Mouse (Mus musculus) midbrain, postnatal 0 days (tissue): ENCODE measurements around the gene Hoxa13. TPM values are rescaled to one million over a fixed set of nuclear protein-coding genes. Genes with fewer than 3 reads are reported as not detected.

Experiments
- ATAC-seq: fragments of 200-750 bp; cut with Nextera tagmentation; 2 replicates; pipeline ENCODE4 v1.8.0; 2017; ENCODE audit warnings: moderate number of reproducible peaks, mild to moderate bottlenecking, moderate TSS enrichment, moderate library complexity; ENCODE audit not compliant: low FRiP score
- DNase-seq: peaks from one replicate; pipeline ENCODE4 v3.0.0-alpha.2; 2015; ENCODE audit warnings: low spot score
- H3K27ac ChIP-seq: fragments of 300-500 bp; sonication (generic); 2 replicates; pipeline ENCODE4 v1.5.1; 2014; ENCODE audit warnings: low read depth, mild to moderate bottlenecking, low read length, mixed read lengths
- H3K27me3 ChIP-seq: fragments of 300-500 bp; sonication (generic); 2 replicates; pipeline ENCODE4 v1.6.1; 2014; ENCODE audit warnings: low read length, control low read depth, mixed read lengths; ENCODE audit not compliant: insufficient read depth
- H3K36me3 ChIP-seq: fragments of 300-500 bp; sonication (generic); 2 replicates; pipeline ENCODE4 v1.6.1; 2014; ENCODE audit warnings: low read length, control low read depth, mixed read lengths; ENCODE audit not compliant: insufficient read depth
- H3K4me1 ChIP-seq: fragments of 300-500 bp; sonication (generic); 2 replicates; pipeline ENCODE4 v1.6.1; 2014; ENCODE audit warnings: mild to moderate bottlenecking, control low read depth, antibody characterized with exemption, low read length, mixed read lengths; ENCODE audit not compliant: insufficient read depth
- H3K4me2 ChIP-seq: fragments of 300-500 bp; sonication (generic); 2 replicates; pipeline ENCODE4 v1.6.1; 2014; ENCODE audit warnings: low read depth, mild to moderate bottlenecking, low read length, mixed read lengths; ENCODE audit not compliant: poor library complexity, severe bottlenecking
- H3K4me3 ChIP-seq: fragments of 300-500 bp; sonication (generic); 2 replicates; pipeline ENCODE4 v1.5.1; 2014; ENCODE audit warnings: low read depth, mild to moderate bottlenecking, low read length, moderate library complexity
- H3K9ac ChIP-seq: fragments of 300-500 bp; sonication (generic); replicated peaks from 2 replicates; pipeline ENCODE4 v1.6.1; 2014; ENCODE audit warnings: mild to moderate bottlenecking, low read length, moderate library complexity, mixed read lengths; ENCODE audit not compliant: poor library complexity, severe bottlenecking
- H3K9me3 ChIP-seq: fragments of 300-500 bp; sonication (generic); 2 replicates; pipeline ENCODE4 v1.6.1; 2016; ENCODE audit warnings: low read length, control low read depth
- CTCF ChIP-seq: IDR thresholded peaks from 2 replicates; pipeline ENCODE4 v1.5.1; 2016; ENCODE audit warnings: antibody characterized with exemption, mild to moderate bottlenecking
- WGBS: fragments of 180-500 bp; shearing (Covaris S2); extraction: QIAGEN DNeasy Blood & Tissue Kit; methylation state at CpG from one replicate; pipeline ENCODE4 v1.1.7; 2014; 5-methylcytosine and 5-hydroxymethylcytosine counted together
- polyA plus RNA-seq: library from polyadenylated mRNA; unstranded; fragments of >200 nt; fragmentation: Nextera tagmentation; extraction: Ambion mirVana; gene quantifications from 2 replicates; pipeline ENCODE4 v1.2.1, GENCODE M21; 2015
- total RNA-seq: library from RNA; depleted of rRNA; stranded (reverse); fragments of >200 nt; gene quantifications from 2 replicates; pipeline ENCODE4 v1.2.3, GENCODE M21; 2014

Hoxa13 gene
- total and polyA plus RNA-seq, 2 experiments from 2014 or later, result not detected

GRCm38 (mm10) chr6:52232568-52232965, 28.1 kb downstream of the Hoxa13 start:
- H3K27ac ChIP-seq, result no peak overlapping the region
- peaks cover 93% of the 10 kb centered on the region for H3K27me3 ChIP-seq
- H3K4me1 ChIP-seq, result no peaks in the 10 kb centered on the region
- DNase-seq, result no peak
- H3K4me2 ChIP-seq, result no peak overlapping the region
- no peaks in the 10 kb centered on the region for H3K36me3 ChIP-seq
- H3K4me3 ChIP-seq, result no peak overlapping the region
- no peaks in the 10 kb centered on the region for H3K9me3 ChIP-seq
- TF ChIP-seq CTCF, result no peak
- no peak overlapping the region for H3K9ac ChIP-seq
- no peak for ATAC-seq
- 2% methylated on average over 18 of the region's 18 CpGs for WGBS

GRCm38 (mm10) chr6:52231885-52232567, 28.7 kb downstream of the Hoxa13 start:
- DNase-seq (no peak), ATAC-seq (no peak)
- Histone ChIP-seq H3K27ac (no peak overlapping the region), H3K27me3 (peaks cover 93% of the 10 kb centered on the region), H3K4me3 (no peak overlapping the region), H3K36me3 (no peaks in the 10 kb centered on the region), H3K9ac (no peak overlapping the region), H3K4me2 (no peak overlapping the region), H3K9me3 (no peaks in the 10 kb centered on the region), H3K4me1 (no peaks in the 10 kb centered on the region)
- TF ChIP-seq CTCF, result no peak
- WGBS, result 2% methylated on average over 18 of the region's 18 CpGs

- Histone ChIP-seq H3K9ac (no peak within 1 kb of the TSS), H3K9me3 (no peaks in the 10 kb centered on the region), H3K36me3 (no peaks in the 10 kb centered on the region), H3K4me2 (no peak within 1 kb of the TSS), H3K4me3 (no peak within 1 kb of the TSS), H3K27me3 (peaks cover 90% of the 10 kb centered on the region), H3K4me1 (no peaks in the 10 kb centered on the region), H3K27ac (no peak within 1 kb of the TSS)
- DNase-seq (no peak), ATAC-seq (no peak)
- TF ChIP-seq CTCF, result no peak
- whole genome bisulfite sequencing, result under 1% methylated on average over 24 of the region's 36 CpGs
Measured at GRCm38 (mm10) chr6:52230516-52231165, 30.0 kb downstream of the Hoxa13 start, which contains the start of gene Hoxa9. Gene Hoxa9, minus strand, starts transcription at chr6:52231089.

GRCm38 (mm10) chr6:52229558-52230416, 30.9 kb downstream of the Hoxa13 start:
- TF ChIP-seq CTCF, result no peak
- H3K4me1 ChIP-seq, result no peaks in the 10 kb centered on the region
- H3K4me2 ChIP-seq, result no peak overlapping the region
- ATAC-seq (no peak), DNase-seq (no peak)
- H3K27ac ChIP-seq, result no peak overlapping the region
- H3K36me3 ChIP-seq, result no peaks in the 10 kb centered on the region
- peaks cover 90% of the 10 kb centered on the region for H3K27me3 ChIP-seq
- no peak overlapping the region for H3K9ac ChIP-seq
- 3% methylated on average over 43 of the region's 44 CpGs for WGBS
- no peaks in the 10 kb centered on the region for H3K9me3 ChIP-seq
- H3K4me3 ChIP-seq, result no peak overlapping the region

GRCm38 (mm10) chr6:52228475-52229465, 31.9 kb downstream of the Hoxa13 start:
- Histone ChIP-seq H3K27ac (no peak overlapping the region), H3K27me3 (peaks cover 90% of the 10 kb centered on the region), H3K9me3 (no peaks in the 10 kb centered on the region), H3K36me3 (no peaks in the 10 kb centered on the region), H3K4me2 (no peak overlapping the region), H3K4me3 (no peak overlapping the region), H3K4me1 (no peaks in the 10 kb centered on the region), H3K9ac (no peak overlapping the region)
- WGBS, result 2% methylated on average over 38 of the region's 38 CpGs
- ATAC-seq (no peak), DNase-seq (no peak)
- TF ChIP-seq CTCF, result no peak
